Mouse (Mus musculus): Measurements from ENCODE around the gene Nrp2. TPM values are rescaled to one million over a fixed set of nuclear protein-coding genes. Genes with fewer than 3 reads are reported as not detected.
A peak's percentile ranks its signal among the peaks of the same experiment; 100 is the strongest.

Gene Nrp2
- total RNA-seq, 2 experiments from 2014 or later = 25.3 to 28.3 TPM

GRCm38 (mm10) chr1:62720727-62721705 is 17.9 kb downstream of the Nrp2 start:
- no peak for DNase-seq
- intact Hi-C loops (cut with DNase I) = loop anchor here (2.0 kb wide), 1 partner anchor 14 kb away; no protein-coding TSS in a partner anchor

DNA sequence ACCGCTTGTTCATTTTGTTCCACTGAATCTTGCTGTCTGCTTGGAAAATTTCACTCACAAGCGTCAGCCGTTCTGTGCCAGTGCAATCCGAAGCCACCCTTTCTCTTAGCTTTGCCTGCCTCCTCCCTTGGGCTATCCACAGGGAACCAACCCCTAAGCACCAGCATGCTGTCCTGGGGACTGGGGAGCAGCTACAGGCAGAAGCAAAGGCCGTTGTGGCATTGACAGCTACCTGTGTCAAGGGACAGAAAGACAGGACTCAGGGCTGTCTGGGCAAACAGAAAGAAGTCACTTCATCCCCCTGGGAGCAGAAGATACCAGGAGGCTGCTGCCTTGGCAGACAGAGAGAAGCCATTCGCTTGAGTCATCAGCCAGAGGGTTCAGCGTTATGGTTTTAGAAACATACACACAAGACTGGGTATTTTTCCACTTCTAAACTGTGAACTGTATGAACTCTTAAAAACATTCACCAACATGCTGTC is 18.7 kb downstream of the Nrp2 start:
- intact Hi-C loops (cut with DNase I) = loop anchor here (2.0 kb wide), 1 partner anchor 15 kb away; no protein-coding TSS in a partner anchor
- no peak for DNase-seq

- peak in 1 of 2 experiments; percentile 64 for DNase-seq
- intact Hi-C loops (cut with DNase I) = no loop called here
Observed at GRCm38 (mm10) chr1:62722526-62722925, 19.4 kb downstream of the Nrp2 start.

GRCm38 (mm10) chr1:62723891-62724290 is 20.8 kb downstream of the Nrp2 start:
- no peak for DNase-seq
- intact Hi-C loops (cut with DNase I) = loop anchor here (2.0 kb wide), 1 partner anchor 23 kb away; no protein-coding TSS in a partner anchor

- peak in 1 of 2 experiments; percentile 60 for DNase-seq
- intact Hi-C loops (cut with DNase I) = loop anchor here (2.0 kb wide), 1 partner anchor 22 kb away; no protein-coding TSS in a partner anchor
Observed at GRCm38 (mm10) chr1:62724461-62725021, 21.5 kb downstream of the Nrp2 start.

DNA sequence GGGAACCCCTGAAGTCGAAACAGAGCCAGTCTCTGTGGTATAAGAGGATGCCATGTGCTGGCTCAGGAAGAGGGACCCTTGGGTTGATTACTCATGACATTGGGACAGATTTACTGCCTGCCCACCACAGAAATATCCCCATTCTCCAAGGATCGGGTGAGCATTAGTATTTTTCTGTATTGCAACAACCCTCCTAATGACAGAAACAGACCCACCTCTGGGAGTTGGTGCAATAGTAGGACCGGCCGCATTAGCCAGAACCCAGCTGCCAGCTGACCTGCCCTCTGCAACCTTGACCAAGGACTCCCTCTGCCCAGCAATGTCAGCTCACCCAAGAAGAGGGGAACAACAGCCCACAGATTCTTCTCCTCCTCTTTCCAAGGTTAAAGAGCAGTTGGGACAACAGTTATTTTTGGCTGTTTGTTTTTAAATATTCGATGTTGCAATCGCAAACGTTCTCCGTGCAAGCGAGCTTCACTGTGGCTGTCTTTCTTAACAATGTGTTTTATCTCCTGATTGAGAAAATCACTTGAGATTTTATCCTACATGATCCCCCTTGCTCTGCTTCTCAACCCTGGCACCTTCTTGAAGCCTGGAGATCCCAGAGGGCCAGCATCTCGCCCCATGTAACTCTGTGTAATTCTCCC is 22.1 kb downstream of the Nrp2 start:
- intact Hi-C loops (cut with DNase I) = loop anchor here (2.0 kb wide), 1 partner anchor 22 kb away; no protein-coding TSS in a partner anchor
- no peak for DNase-seq

GRCm38 (mm10) chr1:62727191-62727590 is 24.1 kb downstream of the Nrp2 start:
- DNase-seq = no peak
- intact Hi-C loops (cut with DNase I) = no loop called here

- DNase-seq = no peak
- intact Hi-C loops (cut with DNase I) = no loop called here
Observed at GRCm38 (mm10) chr1:62728421-62728820, 25.3 kb downstream of the Nrp2 start.

GRCm38 (mm10) chr1:62728926-62729325 is 25.8 kb downstream of the Nrp2 start:
- intact Hi-C loops (cut with DNase I) = no loop called here

GRCm38 (mm10) chr1:62729345-62730150 is 26.5 kb downstream of the Nrp2 start:
- intact Hi-C loops (cut with DNase I) = no loop called here
- DNase-seq = no peak

More at GRCm38 (mm10) chr1:62728926-62729325, 25.8 kb downstream of the Nrp2 start:
- no peak for DNase-seq

DNA sequence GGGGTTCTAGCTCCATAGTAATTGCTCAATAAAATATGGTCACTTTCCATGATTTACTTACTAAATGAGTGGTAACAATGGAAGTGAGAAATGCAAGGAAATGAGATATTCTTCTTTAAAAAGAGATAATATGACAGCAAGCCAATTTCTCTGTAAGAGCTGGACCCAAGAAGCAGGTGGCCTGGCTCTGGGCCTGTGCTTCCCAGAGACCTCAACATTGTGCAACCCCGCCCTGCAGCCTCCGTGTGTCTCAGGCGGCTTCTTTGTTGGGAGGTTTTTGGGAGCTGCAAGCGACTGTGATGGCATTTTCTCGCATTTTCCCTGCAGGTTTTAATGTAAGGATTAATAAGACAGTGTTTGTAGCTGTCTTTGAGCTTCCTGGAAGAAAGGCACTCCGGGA is 29.0 kb downstream of the Nrp2 start:
- DNase-seq = no peak
- intact Hi-C loops (cut with DNase I) = no loop called here

DNA sequence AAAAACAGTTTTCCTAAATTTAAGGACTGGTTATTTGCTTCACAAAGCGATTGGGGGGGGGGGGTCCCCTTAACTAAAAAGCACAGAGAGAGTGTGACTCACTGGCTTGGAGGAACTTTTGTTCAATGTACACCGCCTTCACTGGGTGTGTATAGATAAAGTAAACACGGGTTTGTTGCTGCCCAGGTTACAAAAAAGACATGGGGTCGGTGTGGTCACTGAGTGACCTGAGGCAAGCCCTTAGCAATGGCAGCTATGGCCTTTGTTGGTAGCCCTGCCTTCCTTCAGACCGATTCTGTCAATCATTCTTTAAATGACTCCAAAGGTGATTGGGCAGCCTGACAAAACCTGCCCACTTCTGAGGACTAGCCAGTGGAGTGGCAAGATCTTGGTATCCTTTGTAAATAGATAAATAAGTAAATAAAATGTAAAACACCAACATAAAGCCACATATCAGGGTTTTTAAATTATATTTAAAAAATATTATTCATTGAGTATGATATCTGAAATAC is 31.4 kb downstream of the Nrp2 start:
- DNase-seq = no peak
- intact Hi-C loops (cut with DNase I) = no loop called here

GRCm38 (mm10) chr1:62734980-62735379 is 31.9 kb downstream of the Nrp2 start:
- intact Hi-C loops (cut with DNase I) = loop anchor here (5.0 kb wide), 1 partner anchor 42 kb away; no protein-coding TSS in a partner anchor
- DNase-seq = no peak

DNA sequence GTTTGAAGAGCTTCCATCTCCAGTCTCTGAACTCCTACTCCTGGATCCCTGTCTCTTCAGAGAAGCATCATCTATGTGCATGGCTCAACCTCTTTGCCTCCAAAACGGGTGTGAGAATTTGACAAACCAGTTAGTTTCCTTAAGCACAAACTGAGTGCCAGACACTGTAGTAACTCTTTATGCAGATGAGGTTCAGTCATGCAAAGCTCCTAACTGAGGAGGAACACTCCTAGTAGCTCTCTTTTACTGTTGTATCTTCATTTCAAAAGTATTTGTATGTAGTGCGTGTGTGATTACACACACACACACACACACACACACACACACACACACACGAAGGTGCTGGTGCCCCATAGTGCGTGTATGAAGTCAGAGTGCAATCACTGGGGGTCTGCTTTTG is 32.8 kb downstream of the Nrp2 start:
- intact Hi-C loops (cut with DNase I) = loop anchor here (5.0 kb wide), 1 partner anchor 41 kb away; no protein-coding TSS in a partner anchor
- no peak for DNase-seq

DNA sequence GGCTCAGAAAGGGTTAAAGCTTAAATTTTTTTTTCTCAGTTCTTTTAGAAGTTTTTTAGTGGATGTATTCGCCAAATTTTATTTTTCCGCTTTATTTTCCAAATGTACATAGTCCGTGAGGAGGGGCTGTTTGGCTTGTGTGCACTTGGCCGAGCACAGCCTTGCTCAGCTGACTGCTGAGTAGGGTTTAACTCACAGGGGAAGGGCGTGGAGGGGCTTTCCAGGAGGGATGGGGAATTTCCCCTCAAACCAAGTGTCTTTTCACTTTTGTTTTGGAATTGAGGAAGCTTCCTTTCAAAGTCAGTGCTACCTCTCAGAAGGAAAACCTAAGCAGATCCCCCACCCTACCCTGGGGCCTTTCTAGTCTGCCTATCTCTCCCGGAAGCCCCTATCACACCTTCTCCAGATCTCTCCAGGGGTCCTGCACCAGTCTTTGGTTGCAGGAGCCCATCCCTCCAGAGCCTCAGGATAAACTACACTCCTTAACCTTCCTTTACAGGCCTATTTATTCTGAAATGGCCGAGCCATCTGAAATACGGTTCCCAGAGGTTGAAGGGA is 33.4 kb downstream of the Nrp2 start:
- intact Hi-C loops (cut with DNase I) = loop anchor here (5.0 kb wide), 1 partner anchor 41 kb away; no protein-coding TSS in a partner anchor
- no peak for DNase-seq

DNA sequence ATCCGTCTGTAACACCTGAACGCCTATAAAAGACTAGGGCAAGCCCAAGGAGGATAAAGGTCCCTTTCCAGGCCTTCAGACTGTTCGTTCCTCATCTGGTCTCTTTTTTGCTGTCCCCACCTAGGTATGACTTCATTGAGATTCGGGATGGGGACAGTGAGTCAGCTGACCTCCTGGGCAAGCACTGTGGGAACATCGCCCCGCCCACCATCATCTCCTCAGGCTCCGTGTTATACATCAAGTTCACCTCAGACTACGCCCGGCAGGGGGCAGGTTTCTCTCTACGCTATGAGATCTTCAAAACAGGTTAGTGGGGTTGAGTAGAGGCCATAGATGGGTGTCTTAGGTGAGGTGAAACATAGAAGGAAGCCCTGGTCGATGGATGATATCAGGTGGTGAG is 35.1 kb downstream of the Nrp2 start:
- intact Hi-C loops (cut with DNase I) = loop anchor here (5.0 kb wide), 1 partner anchor 39 kb away; no protein-coding TSS in a partner anchor

DNA sequence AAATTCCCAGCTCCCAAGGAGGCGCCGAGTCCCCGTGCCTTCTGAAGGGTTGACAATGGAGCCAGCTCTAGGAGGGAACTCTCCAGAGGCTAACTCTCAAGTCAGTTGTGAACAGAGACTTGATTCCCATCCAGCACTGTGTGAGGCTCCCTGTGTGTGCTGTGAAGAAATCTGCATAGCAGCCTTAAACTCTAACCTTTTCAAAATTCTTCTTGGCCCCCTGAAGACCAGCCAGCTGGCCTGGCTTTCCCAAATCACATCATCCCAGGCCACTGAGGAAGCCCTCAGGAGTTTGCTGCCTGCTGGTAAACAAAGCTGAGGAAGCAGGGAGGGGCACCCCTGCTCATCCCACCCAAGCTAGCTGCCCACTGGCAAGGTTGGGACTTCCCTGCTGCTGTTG is 39.0 kb downstream of the Nrp2 start:
- intact Hi-C loops (cut with DNase I) = no loop called here
- DNase-seq = no peak

More for the DNA sequence above, 35.1 kb downstream of the Nrp2 start:
- DNase-seq = no peak

GRCm38 (mm10) chr1:62743064-62743694 is 40.1 kb downstream of the Nrp2 start:
- intact Hi-C loops (cut with DNase I) = no loop called here

GRCm38 (mm10) chr1:62745889-62746288 is 42.8 kb downstream of the Nrp2 start:
- intact Hi-C loops (cut with DNase I) = loop anchor here (2.0 kb wide), 1 partner anchor 21 kb away; no protein-coding TSS in a partner anchor
- DNase-seq = no peak

More at GRCm38 (mm10) chr1:62743064-62743694, 40.1 kb downstream of the Nrp2 start:
- no peak for DNase-seq
